Mouse (Mus musculus): Measurements from ENCODE around the gene Wipf2. TPM values are rescaled to one million over a fixed set of nuclear protein-coding genes. Genes with fewer than 3 reads are reported as not detected.

Wipf2 gene
- polyA plus RNA-seq, 1 experiment: 11.3 TPM

GRCm38 (mm10) chr11:98937410-98937913, 74.0 kb downstream of the Wipf2 start:
- Histone ChIP-seq H3K4me3 (replicated peaks; ENCODE audit: control insufficient read depth, low read depth, low read length) (peak overlapping the region; percentile 67), H3K27ac (ENCODE audit: control insufficient read depth, insufficient read depth, low read depth, low read length, poor library complexity) (peak overlapping the region; percentile 86)
- under 1% methylated on average over 38 of the region's 38 CpGs for WGBS

GRCm38 (mm10) chr11:98937914-98938694, 74.7 kb downstream of the Wipf2 start:
- peak overlapping the region; percentile 86 for H3K27ac ChIP-seq (ENCODE audit: control insufficient read depth, insufficient read depth, low read depth, low read length, poor library complexity)
- peaks cover 8% of the 10 kb centered on the region for H3K4me1 ChIP-seq (ENCODE audit: control insufficient read depth, insufficient read depth, low read length)
- no peak for TF ChIP-seq POLR2A (IDR thresholded peaks at IDR 0.05; ENCODE audit: borderline replicate concordance, control insufficient read depth, low read depth, low read length)
- no peak for TF ChIP-seq CTCF (IDR thresholded peaks at IDR 0.05; ENCODE audit: control insufficient read depth, insufficient read depth, low read length)
- H3K4me3 ChIP-seq (replicated peaks; ENCODE audit: control insufficient read depth, low read depth, low read length): peak overlapping the region; percentile 67
- 1% methylated on average over 39 of the region's 39 CpGs for WGBS

More at GRCm38 (mm10) chr11:98937410-98937913, 74.0 kb downstream of the Wipf2 start:
- peaks cover 10% of the 10 kb centered on the region for H3K4me1 ChIP-seq (ENCODE audit: control insufficient read depth, insufficient read depth, low read length)
- TF ChIP-seq CTCF (IDR thresholded peaks at IDR 0.05; ENCODE audit: control insufficient read depth, insufficient read depth, low read length) (no peak), POLR2A (IDR thresholded peaks at IDR 0.05; ENCODE audit: borderline replicate concordance, control insufficient read depth, low read depth, low read length) (no peak; the same call in 1 of the 2 replicates)

GRCm38 (mm10) chr11:98938701-98939083, 75.3 kb downstream of the Wipf2 start:
- WGBS: 59% methylated on average over 7 of the region's 7 CpGs
- TF ChIP-seq CTCF (IDR thresholded peaks at IDR 0.05; ENCODE audit: control insufficient read depth, insufficient read depth, low read length) (no peak), POLR2A (IDR thresholded peaks at IDR 0.05; ENCODE audit: borderline replicate concordance, control insufficient read depth, low read depth, low read length) (no peak)
- Histone ChIP-seq H3K4me1 (ENCODE audit: control insufficient read depth, insufficient read depth, low read length) (peaks cover 9% of the 10 kb centered on the region), H3K27ac (ENCODE audit: control insufficient read depth, insufficient read depth, low read depth, low read length, poor library complexity) (no peak overlapping the region; the same call in 1 of the 2 replicates), H3K4me3 (replicated peaks; ENCODE audit: control insufficient read depth, low read depth, low read length) (peak overlapping the region; percentile 67)

- Histone ChIP-seq H3K4me1 (ENCODE audit: control insufficient read depth, insufficient read depth, low read length) (peaks cover 13% of the 10 kb centered on the region), H3K27ac (ENCODE audit: control insufficient read depth, insufficient read depth, low read depth, low read length, poor library complexity) (peak overlapping the region; percentile 32), H3K4me3 (replicated peaks; ENCODE audit: control insufficient read depth, low read depth, low read length) (peak overlapping the region; percentile 55)
- 29% methylated on average over 15 of the region's 15 CpGs for whole genome bisulfite sequencing
- TF ChIP-seq CTCF (IDR thresholded peaks at IDR 0.05; ENCODE audit: control insufficient read depth, insufficient read depth, low read length): no peak
- no peak for TF ChIP-seq POLR2A (IDR thresholded peaks at IDR 0.05; ENCODE audit: borderline replicate concordance, control insufficient read depth, low read depth, low read length)
Observed at GRCm38 (mm10) chr11:98939084-98939952, 75.9 kb downstream of the Wipf2 start.

GRCm38 (mm10) chr11:98939953-98940641, 76.7 kb downstream of the Wipf2 start:
- 36% methylated on average over 11 of the region's 11 CpGs for WGBS
- TF ChIP-seq CTCF (IDR thresholded peaks at IDR 0.05; ENCODE audit: control insufficient read depth, insufficient read depth, low read length): no peak
- TF ChIP-seq POLR2A (IDR thresholded peaks at IDR 0.05; ENCODE audit: borderline replicate concordance, control insufficient read depth, low read depth, low read length): no peak
- Histone ChIP-seq H3K4me3 (replicated peaks; ENCODE audit: control insufficient read depth, low read depth, low read length) (peak overlapping the region; percentile 32), H3K4me1 (ENCODE audit: control insufficient read depth, insufficient read depth, low read length) (peaks cover 16% of the 10 kb centered on the region), H3K27ac (ENCODE audit: control insufficient read depth, insufficient read depth, low read depth, low read length, poor library complexity) (peak overlapping the region; percentile 32)

GRCm38 (mm10) chr11:98940776-98941175, 77.3 kb downstream of the Wipf2 start:
- H3K4me1 ChIP-seq (ENCODE audit: control insufficient read depth, insufficient read depth, low read length): peaks cover 21% of the 10 kb centered on the region
- H3K4me3 ChIP-seq (replicated peaks; ENCODE audit: control insufficient read depth, low read depth, low read length): peak overlapping the region; percentile 2
- 59% methylated on average over 3 of the region's 3 CpGs for WGBS
- H3K27ac ChIP-seq (ENCODE audit: control insufficient read depth, insufficient read depth, low read depth, low read length, poor library complexity): peak overlapping the region; percentile 81; the same call in 1 of the 2 replicates
- TF ChIP-seq POLR2A (IDR thresholded peaks at IDR 0.05; ENCODE audit: borderline replicate concordance, control insufficient read depth, low read depth, low read length) (no peak), CTCF (IDR thresholded peaks at IDR 0.05; ENCODE audit: control insufficient read depth, insufficient read depth, low read length) (no peak)

GRCm38 (mm10) chr11:98941341-98941825, 77.9 kb downstream of the Wipf2 start:
- H3K4me1 ChIP-seq (ENCODE audit: control insufficient read depth, insufficient read depth, low read length): peaks cover 21% of the 10 kb centered on the region
- 2% methylated on average over 12 of the region's 12 CpGs for WGBS
- H3K27ac ChIP-seq (ENCODE audit: control insufficient read depth, insufficient read depth, low read depth, low read length, poor library complexity): peak overlapping the region; percentile 81
- TF ChIP-seq CTCF (IDR thresholded peaks at IDR 0.05; ENCODE audit: control insufficient read depth, insufficient read depth, low read length) (no peak), POLR2A (IDR thresholded peaks at IDR 0.05; ENCODE audit: borderline replicate concordance, control insufficient read depth, low read depth, low read length) (0 out of 2 replicates have a peak, but pooled peaks have one; percentile 2)
- H3K4me3 ChIP-seq (replicated peaks; ENCODE audit: control insufficient read depth, low read depth, low read length): peak overlapping the region; percentile 71
